Mouse (Mus musculus): Measurements from ENCODE around the gene Olfr1375. TPM values are rescaled to one million over a fixed set of nuclear protein-coding genes. Genes with fewer than 3 reads are reported as not detected.
A peak's percentile ranks its signal among the peaks of the same experiment; 100 is the strongest.

The Olfr1375 gene
- polyA plus RNA-seq, 1 experiment from 2014 or later: not detected

- no peak for ATAC-seq
- H3K9me3 ChIP-seq: no peaks in the 10 kb centered on the region
- 57% methylated on average over 3 of the region's 3 CpGs for WGBS
These were observed 5.3 kb downstream of the Olfr1375 start for GRCm38 (mm10) chr11:51053230-51053629.

GRCm38 (mm10) chr11:51059151-51059571 is 11.3 kb downstream of the Olfr1375 start, which contains the start of gene Zfp354a:
TSS of gene Zfp354a (plus strand) at chr11:51059257.
- Histone ChIP-seq H3K36me3 (peaks cover 31% of the 10 kb centered on the region), H3K9ac (replicated peaks) (peak within 1 kb of the TSS; percentile 80), H3K9me3 (no peaks in the 10 kb centered on the region), H3K4me1 (replicated peaks) (peaks cover 13% of the 10 kb centered on the region), H3K4me3 (replicated peaks) (peak within 1 kb of the TSS; percentile 80), H3K4me2 (replicated peaks) (peak within 1 kb of the TSS; percentile 85), H3K27ac (no peak within 1 kb of the TSS), H3K27me3 (no peaks in the 10 kb centered on the region)
- under 1% methylated on average over 32 of the region's 32 CpGs for WGBS
- ATAC-seq: peak; percentile 95

More at GRCm38 (mm10) chr11:51053230-51053629, 5.3 kb downstream of the Olfr1375 start:
- no peak overlapping the region for H3K9ac ChIP-seq (replicated peaks)
- H3K27ac ChIP-seq: no peak overlapping the region
- H3K4me1 ChIP-seq (replicated peaks): no peaks in the 10 kb centered on the region
- no peak overlapping the region for H3K4me2 ChIP-seq (replicated peaks)
- H3K36me3 ChIP-seq: no peaks in the 10 kb centered on the region
- no peaks in the 10 kb centered on the region for H3K27me3 ChIP-seq
- H3K4me3 ChIP-seq (replicated peaks): no peak overlapping the region

GRCm38 (mm10) chr11:51059640-51060039 is 11.7 kb downstream of the Olfr1375 start:
- peak overlapping the region; percentile 80 for H3K4me3 ChIP-seq (replicated peaks)
- 14% methylated on average over 14 of the region's 14 CpGs for WGBS
- peaks cover 13% of the 10 kb centered on the region for H3K4me1 ChIP-seq (replicated peaks)
- H3K9me3 ChIP-seq: no peaks in the 10 kb centered on the region
- H3K4me2 ChIP-seq (replicated peaks): peak overlapping the region; percentile 85
- peak; percentile 57 for ATAC-seq
- H3K36me3 ChIP-seq: peaks cover 35% of the 10 kb centered on the region
- H3K9ac ChIP-seq (replicated peaks): peak overlapping the region; percentile 80
- no peak overlapping the region for H3K27ac ChIP-seq
- H3K27me3 ChIP-seq: no peaks in the 10 kb centered on the region

- ATAC-seq: no peak
- peaks cover 13% of the 10 kb centered on the region for H3K4me1 ChIP-seq (replicated peaks)
- no peak overlapping the region for H3K9ac ChIP-seq (replicated peaks)
- no peaks in the 10 kb centered on the region for H3K9me3 ChIP-seq
- no peak overlapping the region for H3K4me2 ChIP-seq (replicated peaks)
- H3K4me3 ChIP-seq (replicated peaks): no peak overlapping the region
- no peak overlapping the region for H3K27ac ChIP-seq
- H3K27me3 ChIP-seq: no peaks in the 10 kb centered on the region
- WGBS: 97% methylated on average over 6 of the region's 6 CpGs
- H3K36me3 ChIP-seq: peaks cover 47% of the 10 kb centered on the region
These were observed 13.1 kb downstream of the Olfr1375 start for GRCm38 (mm10) chr11:51060981-51061380.

- peaks cover 68% of the 10 kb centered on the region for H3K36me3 ChIP-seq
- no peak overlapping the region for H3K9ac ChIP-seq (replicated peaks)
- H3K27ac ChIP-seq: no peak overlapping the region
- no peaks in the 10 kb centered on the region for H3K9me3 ChIP-seq
- H3K4me1 ChIP-seq (replicated peaks): peaks cover 13% of the 10 kb centered on the region
- no peaks in the 10 kb centered on the region for H3K27me3 ChIP-seq
- H3K4me2 ChIP-seq (replicated peaks): no peak overlapping the region
- H3K4me3 ChIP-seq (replicated peaks): no peak overlapping the region
- no peak for ATAC-seq
- WGBS: 95% methylated on average over 7 of the region's 7 CpGs
These were observed 15.4 kb downstream of the Olfr1375 start for GRCm38 (mm10) chr11:51063276-51063675.

GRCm38 (mm10) chr11:51063841-51064240 is 15.9 kb downstream of the Olfr1375 start:
- no peak overlapping the region for H3K4me3 ChIP-seq (replicated peaks)
- WGBS: 97% methylated on average over 8 of the region's 8 CpGs
- H3K27ac ChIP-seq: no peak overlapping the region
- H3K27me3 ChIP-seq: no peaks in the 10 kb centered on the region
- H3K36me3 ChIP-seq: peaks cover 74% of the 10 kb centered on the region
- no peak overlapping the region for H3K9ac ChIP-seq (replicated peaks)
- ATAC-seq: no peak
- H3K9me3 ChIP-seq: no peaks in the 10 kb centered on the region
- no peak overlapping the region for H3K4me2 ChIP-seq (replicated peaks)
- peaks cover 13% of the 10 kb centered on the region for H3K4me1 ChIP-seq (replicated peaks)

GRCm38 (mm10) chr11:51084527-51084926 is 36.6 kb downstream of the Olfr1375 start:
- Histone ChIP-seq H3K9me3 (no peaks in the 10 kb centered on the region), H3K36me3 (no peaks in the 10 kb centered on the region), H3K27ac (no peak overlapping the region), H3K27me3 (no peaks in the 10 kb centered on the region), H3K4me1 (replicated peaks) (no peaks in the 10 kb centered on the region), H3K4me2 (replicated peaks) (no peak overlapping the region), H3K4me3 (replicated peaks) (no peak overlapping the region), H3K9ac (replicated peaks) (no peak overlapping the region)
- whole genome bisulfite sequencing: 46% methylated on average over 7 of the region's 7 CpGs
- no peak for ATAC-seq

- Histone ChIP-seq H3K27ac (no peak overlapping the region), H3K4me1 (replicated peaks) (no peaks in the 10 kb centered on the region), H3K27me3 (no peaks in the 10 kb centered on the region), H3K36me3 (no peaks in the 10 kb centered on the region), H3K4me2 (replicated peaks) (no peak overlapping the region), H3K9ac (replicated peaks) (no peak overlapping the region), H3K9me3 (no peaks in the 10 kb centered on the region), H3K4me3 (replicated peaks) (no peak overlapping the region)
- no peak for ATAC-seq
- 73% methylated on average over 13 of the region's 13 CpGs for whole genome bisulfite sequencing
These were observed 37.4 kb downstream of the Olfr1375 start for GRCm38 (mm10) chr11:51085269-51085668.

Other genes with a start within 250 kb of the Olfr1375 start
- 54.6 and 55.4 TPM in 2 replicates for gene Zfp354c, start 220.4 kb upstream of the Olfr1375 start, polyA plus RNA-seq (2015; fragmentation: Nextera tagmentation; extraction: Ambion mirVana)
- gene Zfp879, start 206.6 kb upstream of the Olfr1375 start, polyA plus RNA-seq (2015; fragmentation: Nextera tagmentation; extraction: Ambion mirVana): 1.2 and 1.4 TPM in 2 replicates
- gene Grm6, start 197.4 kb upstream of the Olfr1375 start, polyA plus RNA-seq (2015; fragmentation: Nextera tagmentation; extraction: Ambion mirVana): 0.08 TPM in 1 of 2 replicates, not detected in the other
- gene Zfp454, start 160.5 kb upstream of the Olfr1375 start, polyA plus RNA-seq (2015; fragmentation: Nextera tagmentation; extraction: Ambion mirVana): 16.7 TPM in 2 replicates
- 51.9 and 53.2 TPM in 2 replicates for gene Zfp2, start 131.9 kb upstream of the Olfr1375 start, polyA plus RNA-seq (2015; fragmentation: Nextera tagmentation; extraction: Ambion mirVana)
- 2.9 TPM in 2 replicates for gene Zfp354b, start 116.5 kb upstream of the Olfr1375 start, polyA plus RNA-seq (2015; fragmentation: Nextera tagmentation; extraction: Ambion mirVana)
- gene 4933414I15Rik, start 104.3 kb upstream of the Olfr1375 start, polyA plus RNA-seq (2015; fragmentation: Nextera tagmentation; extraction: Ambion mirVana): not detected in 2 replicates
- not detected in 2 replicates for gene Prop1, start 94.3 kb upstream of the Olfr1375 start, polyA plus RNA-seq (2015; fragmentation: Nextera tagmentation; extraction: Ambion mirVana)
- gene Olfr1378, start 81.6 kb upstream of the Olfr1375 start, polyA plus RNA-seq (2015; fragmentation: Nextera tagmentation; extraction: Ambion mirVana): not detected in 2 replicates
- gene Olfr1377, start 66.1 kb upstream of the Olfr1375 start, polyA plus RNA-seq (2015; fragmentation: Nextera tagmentation; extraction: Ambion mirVana): not detected in 2 replicates
- not detected in 2 replicates for gene Olfr51, start 44.5 kb upstream of the Olfr1375 start, polyA plus RNA-seq (2015; fragmentation: Nextera tagmentation; extraction: Ambion mirVana)
- not detected in 2 replicates for gene Olfr54, start 33.9 kb upstream of the Olfr1375 start, polyA plus RNA-seq (2015; fragmentation: Nextera tagmentation; extraction: Ambion mirVana)
- gene Zfp354a, start 11.1 kb downstream of the Olfr1375 start, polyA plus RNA-seq (2015; fragmentation: Nextera tagmentation; extraction: Ambion mirVana): 11.3 and 11.6 TPM in 2 replicates
- not detected in 2 replicates for gene Gm12569, start 172.4 kb downstream of the Olfr1375 start, polyA plus RNA-seq (2015; fragmentation: Nextera tagmentation; extraction: Ambion mirVana)
- 154 and 164 TPM in 2 replicates for gene Clk4, start 213.6 kb downstream of the Olfr1375 start, polyA plus RNA-seq (2015; fragmentation: Nextera tagmentation; extraction: Ambion mirVana)
- 0.31 TPM in 1 of 2 replicates, not detected in the other for gene BC049762, start 214.9 kb downstream of the Olfr1375 start, polyA plus RNA-seq (2015; fragmentation: Nextera tagmentation; extraction: Ambion mirVana)
- gene Col23a1, start 241.8 kb downstream of the Olfr1375 start, polyA plus RNA-seq (2015; fragmentation: Nextera tagmentation; extraction: Ambion mirVana): 3.4 and 5.7 TPM in 2 replicates

All from midbrain, embryonic 13.5 days (tissue).